Mouse (Mus musculus): Measurements from ENCODE around the gene Smg1. TPM values are rescaled to one million over a fixed set of nuclear protein-coding genes. Genes with fewer than 3 reads are reported as not detected.
A peak's percentile ranks its signal among the peaks of the same experiment; 100 is the strongest.

Gene Smg1
- total RNA-seq (2021): 10 to 100 TPM; 61.8 to 74.7 TPM

- peak; percentile 94 to 96 for DNase-seq (ENCODE audit: extremely low spot score in 1 of 2, low spot score in 2 of 2)
- intact Hi-C loops (cut with DNase I): no loop called here
Observed at GRCm38 (mm10) chr7:118243453-118244385, at the start of gene Smg1. Smg1 (minus strand) TSS chr7:118243670.

GRCm38 (mm10) chr7:118283186-118283585, 39.7 kb upstream of the Smg1 start:
- intact Hi-C loops (cut with DNase I): no loop called here
- DNase-seq (ENCODE audit: extremely low spot score in 1 of 2, low spot score in 2 of 2): no peak

GRCm38 (mm10) chr7:118282543-118282942, 39.1 kb upstream of the Smg1 start:
- intact Hi-C loops (cut with DNase I): no loop called here

GRCm38 (mm10) chr7:118279521-118279920, 36.1 kb upstream of the Smg1 start:
- no peak for DNase-seq (ENCODE audit: extremely low spot score in 1 of 2, low spot score in 2 of 2)
- intact Hi-C loops (cut with DNase I): no loop called here

More at GRCm38 (mm10) chr7:118282543-118282942, 39.1 kb upstream of the Smg1 start:
- no peak for DNase-seq (ENCODE audit: extremely low spot score in 1 of 2, low spot score in 2 of 2)

GRCm38 (mm10) chr7:118277335-118277910, 34.0 kb upstream of the Smg1 start:
- intact Hi-C loops (cut with DNase I): no loop called here
- DNase-seq (ENCODE audit: extremely low spot score in 1 of 2, low spot score in 2 of 2): no peak

GRCm38 (mm10) chr7:118276684-118277334, 33.3 kb upstream of the Smg1 start:
- intact Hi-C loops (cut with DNase I): no loop called here
- no peak for DNase-seq (ENCODE audit: extremely low spot score in 1 of 2, low spot score in 2 of 2)

- intact Hi-C loops (cut with DNase I): no loop called here
Observed at GRCm38 (mm10) chr7:118275265-118275664, 31.8 kb upstream of the Smg1 start.

GRCm38 (mm10) chr7:118274851-118275250, 31.4 kb upstream of the Smg1 start:
- intact Hi-C loops (cut with DNase I): no loop called here
- DNase-seq (ENCODE audit: extremely low spot score in 1 of 2, low spot score in 2 of 2): no peak

More at GRCm38 (mm10) chr7:118275265-118275664, 31.8 kb upstream of the Smg1 start:
- no peak for DNase-seq (ENCODE audit: extremely low spot score in 1 of 2, low spot score in 2 of 2)

GRCm38 (mm10) chr7:118274169-118274568, 30.7 kb upstream of the Smg1 start:
- DNase-seq (ENCODE audit: extremely low spot score in 1 of 2, low spot score in 2 of 2): no peak
- intact Hi-C loops (cut with DNase I): no loop called here

- intact Hi-C loops (cut with DNase I): no loop called here
- no peak for DNase-seq (ENCODE audit: extremely low spot score in 1 of 2, low spot score in 2 of 2)
Observed at GRCm38 (mm10) chr7:118266099-118266498, 22.6 kb upstream of the Smg1 start.

GRCm38 (mm10) chr7:118263606-118264005, 20.1 kb upstream of the Smg1 start:
- no peak for DNase-seq (ENCODE audit: extremely low spot score in 1 of 2, low spot score in 2 of 2)
- intact Hi-C loops (cut with DNase I): no loop called here

- DNase-seq (ENCODE audit: extremely low spot score in 1 of 2, low spot score in 2 of 2): no peak
- intact Hi-C loops (cut with DNase I): no loop called here
Observed at GRCm38 (mm10) chr7:118262409-118262808, 18.9 kb upstream of the Smg1 start.

- intact Hi-C loops (cut with DNase I): no loop called here
- no peak for DNase-seq (ENCODE audit: extremely low spot score in 1 of 2, low spot score in 2 of 2)
Observed at GRCm38 (mm10) chr7:118259676-118260305, 16.3 kb upstream of the Smg1 start.

- DNase-seq (ENCODE audit: extremely low spot score in 1 of 2, low spot score in 2 of 2): no peak
- intact Hi-C loops (cut with DNase I): no loop called here
Observed at GRCm38 (mm10) chr7:118258451-118258850, 15.0 kb upstream of the Smg1 start.

GRCm38 (mm10) chr7:118256740-118257139, 13.3 kb upstream of the Smg1 start:
- no peak for DNase-seq (ENCODE audit: extremely low spot score in 1 of 2, low spot score in 2 of 2)
- intact Hi-C loops (cut with DNase I): no loop called here

- no peak for DNase-seq (ENCODE audit: extremely low spot score in 1 of 2, low spot score in 2 of 2)
- intact Hi-C loops (cut with DNase I): no loop called here
Observed at GRCm38 (mm10) chr7:118254460-118254859, 11.0 kb upstream of the Smg1 start.

- no peak for DNase-seq (ENCODE audit: extremely low spot score in 1 of 2, low spot score in 2 of 2)
- intact Hi-C loops (cut with DNase I): no loop called here
Observed at GRCm38 (mm10) chr7:118254015-118254414, 10.5 kb upstream of the Smg1 start.

GRCm38 (mm10) chr7:118252979-118253378, 9.5 kb upstream of the Smg1 start:
- intact Hi-C loops (cut with DNase I): no loop called here
- DNase-seq (ENCODE audit: extremely low spot score in 1 of 2, low spot score in 2 of 2): no peak

GRCm38 (mm10) chr7:118252349-118252748, 8.9 kb upstream of the Smg1 start:
- DNase-seq (ENCODE audit: extremely low spot score in 1 of 2, low spot score in 2 of 2): no peak
- intact Hi-C loops (cut with DNase I): no loop called here
